Mouse (Mus musculus) forebrain, embryonic 16.5 days (tissue): ENCODE data around the gene Pold1. TPM values are rescaled to one million over a fixed set of nuclear protein-coding genes. Genes with fewer than 3 reads are reported as not detected.

Experiments
- ATAC-seq: fragments of 200-750 bp; cut with Nextera tagmentation; 2 replicates; pipeline ENCODE4 v1.8.0; 2017; ENCODE audit warnings: mild to moderate bottlenecking, moderate library complexity
- H3K27ac ChIP-seq: fragments of 300-500 bp; sonication (generic); 2 replicates; pipeline ENCODE4 v1.5.1; 2014; ENCODE audit warnings: low read length, control low read depth
- H3K27me3 ChIP-seq: fragments of 300-500 bp; sonication (generic); replicated peaks from 2 replicates; pipeline ENCODE4 v1.6.1; 2014; ENCODE audit warnings: low read length; ENCODE audit not compliant: control insufficient read depth, insufficient read depth
- H3K36me3 ChIP-seq: fragments of 300-500 bp; sonication (generic); 2 replicates; pipeline ENCODE4 v1.6.1; 2014; ENCODE audit not compliant: control insufficient read depth, insufficient read depth
- H3K4me1 ChIP-seq: fragments of 300-500 bp; sonication (generic); replicated peaks from 2 replicates; pipeline ENCODE4 v1.6.1; 2014; ENCODE audit warnings: low read length; ENCODE audit not compliant: control insufficient read depth, insufficient read depth
- H3K4me2 ChIP-seq: fragments of 300-500 bp; sonication (generic); 2 replicates; pipeline ENCODE4 v1.6.1; 2014; ENCODE audit warnings: mild to moderate bottlenecking, low read length, control low read depth
- H3K4me3 ChIP-seq: fragments of 300-500 bp; sonication (generic); replicated peaks from 2 replicates; pipeline ENCODE4 v1.5.1; 2014; ENCODE audit warnings: mild to moderate bottlenecking, low read length, control low read depth
- H3K9ac ChIP-seq: fragments of 300-500 bp; sonication (generic); replicated peaks from 2 replicates; pipeline ENCODE4 v1.6.1; 2014; ENCODE audit warnings: low read depth, low read length, control low read depth
- H3K9me3 ChIP-seq: fragments of 300-500 bp; sonication (generic); 2 replicates; pipeline ENCODE4 v1.6.1; 2016; ENCODE audit warnings: low read length; ENCODE audit not compliant: control insufficient read depth
- WGBS: fragments of 180-500 bp; shearing (Covaris S2); extraction: QIAGEN DNeasy Blood & Tissue Kit; methylation state at CpG from one replicate; pipeline ENCODE4 v1.1.7; 2014; 5-methylcytosine and 5-hydroxymethylcytosine counted together
- polyA plus RNA-seq: library from polyadenylated mRNA; unstranded; fragments of >200 nt; fragmentation: Nextera tagmentation; extraction: Ambion mirVana; gene quantifications from 2 replicates; pipeline ENCODE4 v1.2.1, GENCODE M21; 2015

The Pold1 gene
- polyA plus RNA-seq, 1 experiment from 2014 or later, result 46.1 TPM

DNA sequence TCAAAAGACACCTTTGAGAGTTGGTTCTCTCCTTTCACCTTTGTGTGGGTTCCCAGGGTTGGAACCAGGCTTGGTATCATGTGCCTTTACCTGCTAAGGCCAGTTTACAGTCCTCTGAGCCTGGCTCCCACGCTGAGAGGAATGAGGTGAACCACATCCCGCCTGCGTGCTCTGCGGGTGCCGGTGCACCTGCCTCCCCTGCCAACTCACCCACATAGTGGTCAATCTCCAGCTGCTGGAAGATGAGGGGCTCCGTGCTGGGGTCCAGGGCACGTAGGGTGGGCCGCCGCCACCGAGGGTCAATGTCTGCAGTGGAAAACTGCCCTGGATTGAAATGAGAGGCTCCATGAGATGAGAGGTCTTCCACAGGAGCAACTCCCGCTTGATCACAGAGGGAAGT, 6.1 kb downstream of the Pold1 start:
- no peaks in the 10 kb centered on the region for H3K36me3 ChIP-seq
- no peak overlapping the region for H3K9ac ChIP-seq
- H3K4me3 ChIP-seq, result no peak overlapping the region
- H3K9me3 ChIP-seq, result no peaks in the 10 kb centered on the region
- no peaks in the 10 kb centered on the region for H3K27me3 ChIP-seq
- WGBS, result 94% methylated on average over 11 of the region's 11 CpGs
- peaks cover 4% of the 10 kb centered on the region for H3K4me1 ChIP-seq
- no peak for ATAC-seq
- H3K27ac ChIP-seq, result no peak overlapping the region
- H3K4me2 ChIP-seq, result no peak overlapping the region

DNA sequence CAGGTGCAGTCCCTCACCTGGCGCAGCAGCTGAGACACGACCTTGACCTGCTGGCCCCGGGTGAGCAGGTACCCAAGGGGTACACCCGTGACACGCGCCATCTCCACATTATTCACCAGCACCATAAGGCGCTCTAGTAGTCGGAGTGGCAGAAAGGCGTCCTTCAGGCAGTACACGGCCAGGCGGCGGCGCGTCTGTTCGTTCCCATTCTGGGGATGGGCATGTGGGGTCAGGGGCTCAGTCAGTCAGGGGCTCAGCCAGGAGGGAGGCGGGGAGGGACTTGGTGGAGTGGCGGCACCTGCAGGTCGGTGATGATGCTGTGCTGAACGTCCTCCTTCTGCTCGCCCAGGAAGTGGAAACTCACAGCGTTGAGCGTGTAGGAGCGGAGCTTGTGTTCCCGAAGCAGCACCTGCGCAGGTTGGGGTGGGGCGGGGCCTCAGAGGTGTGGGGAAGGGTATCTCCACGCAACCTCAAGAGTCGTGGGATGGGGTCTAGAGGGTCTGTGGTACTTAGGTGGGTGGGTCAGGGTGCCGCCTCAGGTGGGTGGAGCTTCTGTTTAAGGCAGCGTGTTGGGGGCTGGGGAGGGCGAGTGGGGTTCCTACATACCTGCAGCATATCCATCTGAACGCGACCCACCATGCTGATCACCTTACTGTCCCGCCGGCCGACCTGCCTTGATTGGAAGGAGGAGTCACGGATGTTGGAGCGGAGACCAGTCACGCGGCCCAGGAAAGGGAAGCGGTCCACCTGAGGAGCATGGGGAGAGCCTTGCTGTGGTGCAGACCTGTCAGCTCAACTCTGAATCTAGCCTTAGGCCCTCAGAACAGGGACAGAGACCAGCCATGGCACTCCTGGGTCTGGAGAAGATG, 9.7 kb downstream of the Pold1 start:
- H3K4me2 ChIP-seq, result no peak overlapping the region
- no peak overlapping the region for H3K9ac ChIP-seq
- H3K27ac ChIP-seq, result no peak overlapping the region
- H3K4me3 ChIP-seq, result no peak overlapping the region
- 94% methylated on average over 41 of the region's 41 CpGs for WGBS
- no peak for ATAC-seq
- H3K9me3 ChIP-seq, result no peaks in the 10 kb centered on the region
- no peaks in the 10 kb centered on the region for H3K27me3 ChIP-seq
- H3K4me1 ChIP-seq, result no peaks in the 10 kb centered on the region
- no peaks in the 10 kb centered on the region for H3K36me3 ChIP-seq

DNA sequence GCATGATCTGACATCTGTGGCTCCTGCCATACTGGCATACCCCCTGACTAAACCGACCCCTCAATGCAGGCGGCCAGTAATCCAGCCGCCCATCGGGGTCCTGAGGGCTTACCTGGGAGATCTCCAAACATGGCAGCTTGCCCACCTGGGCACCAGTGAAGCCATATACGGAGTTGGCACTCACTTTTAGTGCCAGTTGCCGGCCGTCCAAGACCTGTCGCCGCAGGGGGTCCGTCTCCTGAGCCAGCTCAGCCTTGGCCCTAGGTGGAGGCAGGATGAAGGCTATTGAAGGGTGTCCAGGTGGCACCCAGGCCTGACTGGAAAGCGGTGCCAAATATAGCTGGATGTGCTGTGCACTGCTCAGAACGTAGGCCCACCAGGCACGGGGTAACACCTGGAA, 11.2 kb downstream of the Pold1 start:
- Histone ChIP-seq H3K9me3 (no peaks in the 10 kb centered on the region), H3K9ac (no peak overlapping the region), H3K36me3 (no peaks in the 10 kb centered on the region), H3K4me3 (no peak overlapping the region), H3K4me2 (no peak overlapping the region), H3K4me1 (no peaks in the 10 kb centered on the region), H3K27ac (no peak overlapping the region), H3K27me3 (no peaks in the 10 kb centered on the region)
- WGBS, result 86% methylated on average over 13 of the region's 13 CpGs
- ATAC-seq, result no peak

DNA sequence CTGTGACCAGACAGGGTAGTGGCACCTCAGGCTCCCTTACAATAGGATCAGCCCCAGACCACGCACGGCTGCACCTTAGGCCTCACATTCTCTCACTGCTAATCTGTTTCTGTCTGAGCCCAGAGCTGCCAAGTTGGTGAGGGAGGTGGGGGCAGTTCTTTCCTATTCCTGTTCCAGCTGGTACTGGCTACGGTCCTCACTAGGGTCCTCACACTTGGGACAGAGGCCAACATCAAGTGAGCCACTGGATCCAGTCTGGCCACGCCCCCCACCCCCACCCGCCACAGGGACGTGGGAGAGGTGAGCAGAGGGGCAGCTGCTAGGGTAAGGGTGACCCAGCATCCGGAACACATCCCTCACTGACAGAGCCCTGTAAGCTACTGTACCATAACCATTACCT, 11.6 kb downstream of the Pold1 start:
- Histone ChIP-seq H3K4me3 (no peak overlapping the region), H3K27me3 (no peaks in the 10 kb centered on the region), H3K27ac (no peak overlapping the region), H3K4me1 (no peaks in the 10 kb centered on the region), H3K4me2 (no peak overlapping the region), H3K9me3 (no peaks in the 10 kb centered on the region), H3K9ac (no peak overlapping the region), H3K36me3 (no peaks in the 10 kb centered on the region)
- WGBS, result 77% methylated on average over 7 of the region's 7 CpGs
- ATAC-seq, result no peak

DNA sequence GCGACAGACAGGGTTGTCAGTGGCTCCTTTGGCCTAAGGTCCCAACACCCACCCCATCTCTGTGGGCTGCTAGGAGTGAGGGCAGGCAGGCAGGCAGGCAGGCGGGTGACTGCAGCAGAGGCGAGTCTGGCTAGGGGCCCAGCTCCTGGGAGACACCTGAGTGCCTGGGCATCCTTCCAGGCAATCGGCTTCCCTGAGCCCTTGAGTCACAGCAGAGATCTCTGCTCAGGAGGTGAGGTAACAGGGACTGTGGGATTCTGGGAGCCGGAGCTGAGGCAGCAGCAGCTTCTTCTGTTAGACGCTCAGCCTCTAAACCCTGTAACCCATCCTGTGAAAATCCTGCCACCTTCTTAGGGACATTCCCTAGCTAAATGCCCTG, 12.1 kb downstream of the Pold1 start:
- Histone ChIP-seq H3K9ac (no peak overlapping the region), H3K4me3 (no peak overlapping the region), H3K27me3 (no peaks in the 10 kb centered on the region), H3K9me3 (no peaks in the 10 kb centered on the region), H3K36me3 (no peaks in the 10 kb centered on the region), H3K4me1 (no peaks in the 10 kb centered on the region), H3K27ac (no peak overlapping the region), H3K4me2 (no peak overlapping the region)
- 74% methylated on average over 6 of the region's 6 CpGs for WGBS
- ATAC-seq, result no peak

DNA sequence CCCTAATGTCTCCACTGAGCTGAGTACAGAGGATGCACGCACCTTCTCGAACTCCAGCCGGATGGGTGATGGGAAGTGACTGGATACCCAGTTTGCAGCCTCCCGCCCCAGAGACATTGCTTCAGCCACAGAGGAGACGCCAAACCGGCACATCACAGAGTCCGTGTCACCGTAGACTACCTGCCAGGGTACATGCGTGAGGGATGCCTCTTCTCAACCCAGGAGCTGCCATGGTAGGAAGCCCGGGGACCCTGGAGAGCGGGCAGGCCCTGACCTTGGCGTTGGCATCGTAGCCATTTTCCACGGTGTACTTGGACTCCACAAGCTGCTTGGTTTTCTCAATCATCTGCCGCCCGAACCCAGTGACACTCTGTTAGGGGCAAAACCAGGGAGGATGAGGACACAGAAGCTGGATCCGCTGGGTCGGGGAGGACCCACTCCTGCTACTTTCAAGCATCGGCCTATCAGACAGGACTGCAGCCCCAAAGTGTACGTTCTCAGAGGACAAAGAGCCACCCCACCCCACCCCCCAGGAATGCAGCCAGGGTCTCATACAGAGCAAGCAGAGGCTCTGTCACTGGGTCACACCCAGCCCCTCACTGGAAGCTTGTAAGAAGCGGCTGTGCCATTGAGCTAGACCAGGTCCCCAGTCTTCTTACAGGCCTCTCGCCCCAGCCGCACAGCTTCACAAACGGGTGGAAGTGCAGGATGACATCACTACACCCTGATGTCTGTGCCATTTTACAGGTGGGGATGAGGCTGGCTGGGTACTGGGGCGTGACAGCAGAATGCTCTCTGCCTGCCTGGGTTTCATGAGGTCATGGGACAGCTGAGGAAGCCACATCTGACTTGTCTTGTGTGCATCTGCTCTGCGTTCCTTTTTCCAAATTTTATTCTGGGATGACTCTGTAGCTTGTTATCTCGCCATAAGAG, 12.7 kb downstream of the Pold1 start:
- Histone ChIP-seq H3K9me3 (no peaks in the 10 kb centered on the region), H3K9ac (no peak overlapping the region), H3K4me1 (no peaks in the 10 kb centered on the region), H3K27ac (no peak overlapping the region), H3K27me3 (no peaks in the 10 kb centered on the region), H3K36me3 (no peaks in the 10 kb centered on the region), H3K4me3 (no peak overlapping the region), H3K4me2 (no peak overlapping the region)
- no peak for ATAC-seq
- WGBS, result 93% methylated on average over 27 of the region's 27 CpGs

DNA sequence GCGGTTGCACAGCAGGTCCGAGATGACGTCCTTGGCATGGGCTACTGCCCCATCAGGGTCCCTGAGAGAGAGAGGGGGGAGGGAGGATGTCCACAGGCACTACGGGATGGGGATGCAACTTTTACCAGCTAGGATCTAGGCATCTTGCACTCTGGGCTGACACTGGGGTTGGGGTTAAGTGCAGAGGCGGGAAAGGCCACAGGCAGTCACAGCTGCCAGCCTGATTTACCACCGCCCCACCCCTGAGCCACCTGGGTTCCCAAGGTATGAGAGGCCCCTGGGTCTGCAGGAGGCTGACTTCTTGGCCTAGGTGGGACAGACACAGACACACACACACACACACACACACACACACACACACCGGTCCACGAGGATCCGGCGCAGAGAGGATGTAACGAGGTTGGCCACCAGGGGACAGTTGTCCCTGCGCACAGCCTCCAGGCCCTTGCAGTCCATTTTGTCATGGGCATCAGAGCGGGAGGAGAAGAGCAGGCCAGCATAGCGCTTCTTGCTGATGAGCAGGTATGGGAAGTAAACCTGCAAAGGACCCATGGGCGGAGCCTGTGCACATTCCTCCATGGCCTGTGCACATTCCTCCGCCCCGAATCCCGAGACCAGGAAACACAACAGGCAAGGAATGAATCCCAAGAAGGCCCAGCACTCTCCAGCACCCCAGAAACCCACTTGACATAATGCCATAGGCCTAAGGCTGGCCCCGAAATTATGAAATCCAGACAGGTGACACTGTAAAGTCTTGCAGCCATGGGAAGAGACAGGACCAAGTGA, 13.8 kb downstream of the Pold1 start:
- no peak overlapping the region for H3K27ac ChIP-seq
- no peaks in the 10 kb centered on the region for H3K27me3 ChIP-seq
- no peaks in the 10 kb centered on the region for H3K4me1 ChIP-seq
- ATAC-seq, result no peak
- H3K9ac ChIP-seq, result no peak overlapping the region
- H3K4me3 ChIP-seq, result no peak overlapping the region
- 88% methylated on average over 19 of the region's 19 CpGs for WGBS
- no peak overlapping the region for H3K4me2 ChIP-seq
- no peaks in the 10 kb centered on the region for H3K9me3 ChIP-seq
- H3K36me3 ChIP-seq, result no peaks in the 10 kb centered on the region

DNA sequence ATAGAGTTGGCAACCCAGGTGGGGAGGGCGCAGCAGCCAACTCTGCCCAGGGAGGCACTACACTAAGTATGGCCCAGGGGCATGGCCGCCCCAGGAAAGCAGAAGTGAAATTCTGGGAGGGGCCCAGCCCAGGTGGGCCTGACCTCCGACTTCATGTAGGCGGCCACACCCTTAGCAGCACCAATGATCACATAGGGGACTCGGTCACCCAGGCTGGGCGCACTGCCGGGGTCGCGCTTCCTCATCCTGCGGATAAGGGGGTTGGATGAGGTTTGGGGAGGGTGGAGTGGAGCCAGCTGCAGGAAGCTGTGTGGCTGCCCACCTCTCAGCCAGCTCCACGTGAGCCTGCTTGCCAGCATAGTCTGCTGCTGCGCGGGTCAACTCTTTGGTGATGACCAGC, 14.4 kb downstream of the Pold1 start:
- Histone ChIP-seq H3K4me2 (no peak overlapping the region), H3K27ac (no peak overlapping the region), H3K27me3 (no peaks in the 10 kb centered on the region), H3K9me3 (no peaks in the 10 kb centered on the region), H3K36me3 (no peaks in the 10 kb centered on the region), H3K4me3 (no peak overlapping the region), H3K4me1 (no peaks in the 10 kb centered on the region), H3K9ac (no peak overlapping the region)
- 93% methylated on average over 13 of the region's 13 CpGs for WGBS
- ATAC-seq, result no peak

DNA sequence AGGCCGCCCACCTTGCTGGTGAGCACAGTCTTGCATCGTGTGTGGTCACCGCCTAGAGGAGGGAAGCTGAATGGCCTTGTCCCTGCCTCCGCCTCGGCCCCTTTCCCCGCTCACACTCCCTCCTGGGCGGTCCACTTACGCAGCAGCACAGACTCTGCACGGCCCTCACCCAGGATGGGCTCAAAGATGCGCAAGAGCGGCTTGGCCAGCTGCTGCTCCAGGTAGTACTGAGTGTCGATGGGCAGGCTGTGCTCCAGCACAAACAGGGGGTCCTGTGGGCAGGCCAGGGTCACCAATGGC, 15.0 kb downstream of the Pold1 start:
- Histone ChIP-seq H3K4me2 (no peak overlapping the region), H3K36me3 (no peaks in the 10 kb centered on the region)

More for the DNA sequence above, 15.0 kb downstream of the Pold1 start:
- Histone ChIP-seq H3K9me3 (no peaks in the 10 kb centered on the region), H3K27ac (no peak overlapping the region), H3K4me1 (no peaks in the 10 kb centered on the region), H3K9ac (no peak overlapping the region), H3K4me3 (no peak overlapping the region), H3K27me3 (no peaks in the 10 kb centered on the region)
- no peak for ATAC-seq
- 62% methylated on average over 12 of the region's 12 CpGs for WGBS
